Mouse (Mus musculus) erythroblast, embryonic 14.5 days (primary cell): ENCODE measurements around the gene Rabgap1l.

Experiments used
- GATA1 ChIP-seq: IDR thresholded peaks from 2 replicates; pipeline ENCODE4 v1.6.1; 2012; ENCODE audit warnings: low read length, inconsistent platforms, mixed read lengths
- TAL1 ChIP-seq: IDR thresholded peaks from 3 replicates; pipeline ENCODE4 v1.6.1; 2012; ENCODE audit warnings: low read length, inconsistent platforms, mixed read lengths

GRCm38 (mm10) chr1:160306336-160306735 is 486.7 kb downstream of the Rabgap1l start:
- TF ChIP-seq GATA1 (no peak), TAL1 (no peak)
